Mouse (Mus musculus) left cerebral cortex, adult 2 months (tissue): ENCODE measurements at regions not wholly inside any gene's neighbourhood (a gene's known extent, or its start where the extent isn't known, plus 50 kb on each side); places are given as distances from the start of the nearest gene placed in this dataset.
A peak's percentile ranks its signal among the peaks of the same experiment; 100 is the strongest.

ENCODE experiments used
- DNase-seq, 2 experiments: peaks; one replicate each; pipeline ENCODE4 v3.0.0; 2021 to 2022; ENCODE audit warnings: low spot score in 2 of 2, mixed read lengths in 1 of 2; ENCODE audit errors: extremely low spot score in 1 of 2
- H3K27ac ChIP-seq: fragments of 200-600 bp; 2 replicates; pipeline ENCODE4 v1.8.1; 2022
- H3K4me3 ChIP-seq: fragments of 200-600 bp; 2 replicates; pipeline ENCODE4 v1.8.1; 2022
- CTCF ChIP-seq: fragments of 200-600 bp; IDR thresholded peaks from 2 replicates; pipeline ENCODE4 v1.8.1; 2022; ENCODE audit warnings: antibody characterized with exemption, mild to moderate bottlenecking, moderate library complexity
- intact Hi-C: fragments of 180-260 bp; cut with DNase I; formaldehyde crosslinking; loops from one replicate; pipeline ENCODE4 v1.15.1; 2025

DNA sequence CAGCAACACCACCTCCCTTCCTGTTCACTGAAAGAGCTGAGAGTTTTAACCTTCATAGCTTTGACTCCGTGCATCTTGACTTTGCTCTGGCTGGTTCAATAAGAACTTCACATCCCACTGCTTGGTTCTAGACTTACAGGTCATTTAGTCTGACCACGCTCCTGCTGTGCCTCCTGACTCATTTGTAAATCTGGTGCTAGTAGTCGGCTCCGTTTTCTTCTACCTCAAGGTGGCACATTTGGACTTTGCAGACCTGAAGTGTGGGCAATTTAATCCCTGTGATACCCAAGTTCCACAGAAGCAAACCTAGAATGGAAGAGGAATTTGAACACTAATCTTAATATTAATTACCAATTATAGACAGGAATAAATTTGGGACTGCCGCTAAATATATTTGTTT is 497.9 kb downstream of the Epm2a start:
- no peak overlapping the region for H3K4me3 ChIP-seq
- peak; percentile 44 for TF ChIP-seq CTCF
- intact Hi-C loops: loop anchor here (5.0 kb wide), 3 partner anchors 179 to 771 kb away; no protein-coding TSS in a partner anchor
- no peak overlapping the region; the same call in 1 of the 2 replicates for H3K27ac ChIP-seq
- peak; percentile 26 to 27 for DNase-seq

- Histone ChIP-seq H3K27ac (no peak overlapping the region; the same call in 1 of the 2 replicates), H3K4me3 (no peak overlapping the region)
- DNase-seq: peak; percentile 12 to 35
- intact Hi-C loops: loop anchor here (5.0 kb wide), 3 partner anchors 179 to 771 kb away; no protein-coding TSS in a partner anchor
- TF ChIP-seq CTCF: no peak
Measured at GRCm38 (mm10) chr10:11841494-11841893, 498.3 kb downstream of the Epm2a start.

- no peak for TF ChIP-seq CTCF
- intact Hi-C loops: no loop called here
- Histone ChIP-seq H3K27ac (no peak overlapping the region), H3K4me3 (no peak overlapping the region)
- no peak for DNase-seq
Measured at GRCm38 (mm10) chr10:11846141-11846540, 502.9 kb downstream of the Epm2a start.

GRCm38 (mm10) chr10:11875145-11876131 is 532.2 kb downstream of the Epm2a start:
- intact Hi-C loops: no loop called here
- H3K4me3 ChIP-seq: no peak overlapping the region
- DNase-seq: no peak
- no peak overlapping the region for H3K27ac ChIP-seq
- no peak for TF ChIP-seq CTCF

GRCm38 (mm10) chr10:11886237-11886636 is 543.0 kb downstream of the Epm2a start:
- intact Hi-C loops: loop anchor here (5.0 kb wide), 1 partner anchor 224 kb away; no protein-coding TSS in a partner anchor
- Histone ChIP-seq H3K4me3 (no peak overlapping the region), H3K27ac (no peak overlapping the region)
- no peak for DNase-seq
- TF ChIP-seq CTCF: no peak

GRCm38 (mm10) chr10:11888953-11889352 is 545.7 kb downstream of the Epm2a start:
- intact Hi-C loops: loop anchor here (5.0 kb wide), 1 partner anchor 227 kb away; no protein-coding TSS in a partner anchor
- H3K4me3 ChIP-seq: no peak overlapping the region
- H3K27ac ChIP-seq: no peak overlapping the region
- TF ChIP-seq CTCF: no peak
- DNase-seq: no peak

- intact Hi-C loops: no loop called here
- no peak for DNase-seq
Measured at GRCm38 (mm10) chr10:11922132-11922531, 578.9 kb downstream of the Epm2a start.

GRCm38 (mm10) chr10:11938164-11938563 is 595.0 kb downstream of the Epm2a start:
- no peak for DNase-seq
- intact Hi-C loops: loop anchor here (5.0 kb wide), 1 partner anchor 276 kb away; no protein-coding TSS in a partner anchor
- TF ChIP-seq CTCF: no peak

More at GRCm38 (mm10) chr10:11922132-11922531, 578.9 kb downstream of the Epm2a start:
- Histone ChIP-seq H3K27ac (no peak overlapping the region), H3K4me3 (no peak overlapping the region)
- TF ChIP-seq CTCF: no peak

DNA sequence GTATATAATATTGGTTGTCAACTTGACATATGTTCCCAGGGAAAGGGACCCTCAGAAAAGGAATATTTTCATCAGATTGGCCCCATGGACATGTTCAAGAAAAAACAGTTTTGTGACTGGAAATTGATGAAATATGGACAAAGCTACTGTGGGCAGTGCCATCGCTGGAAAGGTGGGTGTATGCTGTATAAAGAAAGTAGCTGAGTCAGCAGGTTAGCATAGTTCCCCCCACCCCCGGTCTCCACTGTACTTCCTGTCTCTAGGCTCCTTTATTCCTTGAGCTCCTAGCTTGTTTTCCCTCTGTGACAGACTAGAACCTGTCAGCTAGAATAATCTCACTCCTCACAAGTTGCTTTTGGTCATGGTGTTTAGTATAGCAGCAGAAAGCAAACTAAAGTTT is 599.6 kb downstream of the Epm2a start:
- Histone ChIP-seq H3K4me3 (no peak overlapping the region), H3K27ac (no peak overlapping the region)
- DNase-seq: no peak
- TF ChIP-seq CTCF: no peak
- intact Hi-C loops: no loop called here

More at GRCm38 (mm10) chr10:11938164-11938563, 595.0 kb downstream of the Epm2a start:
- H3K27ac ChIP-seq: no peak overlapping the region
- H3K4me3 ChIP-seq: no peak overlapping the region

- H3K4me3 ChIP-seq: no peak overlapping the region
- no peak for TF ChIP-seq CTCF
- intact Hi-C loops: no loop called here
- H3K27ac ChIP-seq: no peak overlapping the region
- no peak for DNase-seq
Measured at GRCm38 (mm10) chr10:11960327-11960922, 617.2 kb downstream of the Epm2a start.

GRCm38 (mm10) chr10:12004966-12005365 is 661.8 kb downstream of the Epm2a start:
- DNase-seq: no peak
- Histone ChIP-seq H3K4me3 (no peak overlapping the region), H3K27ac (no peak overlapping the region)
- TF ChIP-seq CTCF: no peak
- intact Hi-C loops: loop anchor here (1.0 to 5.0 kb wide), 2 partner anchors 553 to 607 kb away; no protein-coding TSS in a partner anchor

DNA sequence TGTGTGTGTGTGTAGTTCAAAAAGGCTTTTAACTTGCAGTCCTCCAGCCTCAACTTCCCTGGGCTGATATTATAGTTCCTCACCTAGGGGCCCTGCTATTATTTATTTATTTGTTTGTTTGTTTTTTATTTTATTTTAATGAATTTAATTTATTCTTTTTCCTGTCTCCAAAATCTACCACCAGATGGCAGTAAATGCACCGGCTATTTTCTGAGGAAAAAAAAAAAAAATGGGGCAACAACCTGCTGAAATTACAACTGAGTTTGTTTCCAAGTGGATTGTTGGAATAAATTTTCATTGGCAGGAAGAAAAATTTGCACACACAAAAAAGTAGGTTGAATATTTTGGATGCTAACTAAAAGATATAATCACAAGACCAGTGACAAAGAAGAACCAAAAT is 662.7 kb downstream of the Epm2a start:
- intact Hi-C loops: loop anchor here (1.0 to 5.0 kb wide), 2 partner anchors 554 to 606 kb away; no protein-coding TSS in a partner anchor
- DNase-seq: no peak
- Histone ChIP-seq H3K4me3 (no peak overlapping the region), H3K27ac (no peak overlapping the region)
- peak; percentile 55 for TF ChIP-seq CTCF
